Mouse (Mus musculus): Measurements from ENCODE around the gene Arhgdia. TPM values are rescaled to one million over a fixed set of nuclear protein-coding genes. Genes with fewer than 3 reads are reported as not detected.

Gene Arhgdia
- total RNA-seq, 2 experiments from 2014 or later: 281 to 286 TPM

DNA sequence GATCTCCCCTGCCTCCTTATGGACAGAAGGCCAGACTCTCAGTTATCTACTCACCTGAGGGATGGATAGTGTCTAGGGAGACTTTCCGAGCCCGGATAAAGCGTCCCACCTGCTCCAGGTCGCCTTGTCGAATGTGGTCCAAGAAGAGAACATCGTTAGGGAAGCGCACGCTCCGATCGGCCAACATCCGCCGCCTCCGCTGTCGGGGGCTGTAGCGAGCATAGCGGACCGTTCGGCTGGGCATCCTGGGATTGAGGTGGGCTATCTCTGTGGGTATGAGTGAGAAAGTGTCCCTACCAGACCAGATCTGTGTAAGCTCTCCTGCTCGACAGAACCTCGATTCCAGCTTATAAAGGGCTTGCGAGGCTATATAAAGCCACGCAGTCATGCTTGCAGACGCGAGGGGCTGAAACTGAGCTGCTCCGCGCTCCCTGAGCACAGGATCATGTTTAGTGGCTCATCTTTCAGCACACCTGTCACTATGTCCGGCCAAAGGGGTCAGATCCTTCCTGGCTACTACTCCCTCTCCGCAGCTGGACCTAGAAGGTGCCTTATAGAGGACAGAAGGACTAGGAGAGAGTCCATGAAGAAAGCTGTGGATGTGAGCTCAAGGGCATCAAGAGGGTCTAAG lies 30.5 kb downstream of the Arhgdia start, which contains the start of gene Ppp1r27:
TSS of gene Ppp1r27 (minus strand) at position 323 of the 631 bp plus-strand sequence.
- DNase-seq: no peak

DNA sequence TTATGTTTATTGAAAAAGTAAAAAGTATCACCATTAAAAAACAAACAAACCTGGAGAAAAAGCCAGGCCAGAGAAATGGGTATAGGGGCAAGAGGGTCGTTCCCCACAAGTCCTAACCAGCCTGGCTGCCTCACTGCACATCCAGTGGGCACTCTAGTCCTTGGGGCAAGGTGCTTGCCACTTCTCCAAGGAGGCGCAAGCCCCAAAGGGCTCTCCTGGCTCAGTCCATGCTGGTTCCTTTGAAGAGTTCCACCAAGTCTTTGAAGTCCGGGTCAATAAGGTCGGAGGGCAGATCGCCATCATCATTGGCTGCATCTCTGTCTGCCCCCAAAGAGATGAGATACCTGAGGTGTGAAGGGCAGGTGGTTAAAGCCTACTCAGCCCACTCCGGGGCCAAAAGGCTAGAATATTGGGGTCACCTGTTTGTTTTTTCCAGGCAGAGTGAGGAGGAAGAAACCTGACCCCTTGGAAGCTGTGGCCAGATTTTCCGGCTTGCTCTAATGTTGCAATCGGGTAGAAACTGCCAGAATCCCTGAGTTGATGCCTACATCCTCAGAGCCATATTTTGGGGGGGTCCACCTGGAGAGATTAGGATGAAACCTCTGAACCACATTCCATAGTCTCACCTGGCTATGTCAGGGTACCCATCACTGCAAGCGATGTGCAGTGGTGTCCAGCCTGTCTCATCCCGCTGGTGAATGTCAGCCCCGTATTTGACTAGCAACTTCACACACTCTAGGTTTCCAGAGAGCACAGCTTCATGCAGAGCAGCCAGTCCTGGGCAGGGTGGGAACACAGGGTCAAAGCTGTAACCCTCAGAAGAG lies 31.2 kb downstream of the Arhgdia start:
- DNase-seq: no peak

DNA sequence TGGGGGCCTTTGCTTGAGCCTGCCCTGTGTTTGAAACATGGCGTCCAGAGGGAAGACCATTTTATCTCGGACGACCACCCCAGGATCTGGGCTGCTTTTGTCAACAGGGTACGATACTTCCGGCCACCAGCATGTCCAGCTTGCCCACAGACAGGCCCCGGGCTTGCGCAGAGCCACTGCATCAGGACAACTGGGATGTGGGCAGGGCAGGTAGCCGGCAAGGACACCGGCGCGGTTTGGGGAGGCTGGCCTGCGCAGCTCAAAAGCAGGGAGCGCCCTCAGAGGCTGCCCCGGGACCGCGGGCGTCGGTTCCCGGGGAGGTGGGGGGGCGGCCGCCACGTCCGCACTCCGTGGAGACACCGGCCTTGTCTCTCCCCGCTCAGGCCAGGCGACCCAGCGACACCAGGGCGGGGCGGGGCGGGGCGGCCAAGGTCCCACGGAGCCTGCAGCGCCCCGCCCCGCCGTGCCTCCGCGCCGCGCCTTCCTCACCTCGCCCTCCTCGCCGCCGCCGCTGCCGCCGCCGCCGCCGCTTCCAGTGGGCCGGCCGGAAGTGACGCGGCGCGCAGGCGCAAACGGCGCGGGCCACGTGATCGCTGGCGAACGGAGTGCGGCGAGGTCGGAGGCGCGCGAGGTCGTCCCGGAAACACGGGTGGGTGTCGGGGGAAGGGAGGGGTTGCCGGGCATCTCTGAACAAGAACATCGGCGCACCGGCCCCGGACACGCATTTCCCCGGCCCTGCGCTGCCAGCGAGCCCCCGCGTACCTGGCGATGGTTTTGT lies 32.1 kb downstream of the Arhgdia start, which contains the start of gene Mcrip1:
TSS of gene Mcrip1 (minus strand) at position 560 of the 778 bp plus-strand sequence.
- DNase-seq: peak; percentile 97

DNA sequence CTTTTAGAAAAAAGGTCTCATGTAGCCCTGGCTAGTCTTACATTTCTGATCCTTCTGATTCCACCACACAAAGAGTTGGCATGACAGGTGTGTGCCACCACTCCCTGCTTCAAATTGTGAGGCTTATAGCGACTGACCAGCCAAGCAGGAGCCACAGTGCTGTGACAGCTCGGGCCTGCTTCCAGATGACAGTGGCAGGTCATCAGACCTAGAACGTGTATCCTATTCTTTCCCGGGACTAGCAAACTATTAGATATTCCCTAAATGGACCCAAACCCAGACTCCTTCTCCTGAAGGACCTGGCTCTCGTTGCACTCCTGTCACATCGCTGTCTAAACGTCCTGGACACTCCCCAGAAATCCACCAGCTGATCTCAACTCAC lies 32.6 kb downstream of the Arhgdia start:
- DNase-seq: no peak

DNA sequence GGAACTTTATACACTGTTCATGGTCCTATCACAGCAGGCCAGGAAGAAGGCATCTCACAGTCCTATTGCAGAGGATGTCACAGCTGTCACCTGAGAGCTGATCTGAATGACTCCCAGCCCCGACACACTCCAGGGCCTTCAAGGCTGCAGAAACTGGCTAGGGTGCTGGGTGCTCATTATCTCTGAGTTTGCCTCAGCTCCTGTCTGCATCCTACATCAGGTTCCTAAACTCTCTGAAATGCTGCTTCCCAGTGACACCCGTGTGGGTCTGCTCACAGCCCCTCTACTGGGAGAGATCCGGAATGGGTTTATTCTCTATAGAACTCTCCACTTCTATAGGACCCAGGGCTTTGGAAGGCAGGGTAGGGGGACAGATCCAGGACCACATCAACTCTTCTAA lies 33.2 kb downstream of the Arhgdia start:
- no peak for DNase-seq

DNA sequence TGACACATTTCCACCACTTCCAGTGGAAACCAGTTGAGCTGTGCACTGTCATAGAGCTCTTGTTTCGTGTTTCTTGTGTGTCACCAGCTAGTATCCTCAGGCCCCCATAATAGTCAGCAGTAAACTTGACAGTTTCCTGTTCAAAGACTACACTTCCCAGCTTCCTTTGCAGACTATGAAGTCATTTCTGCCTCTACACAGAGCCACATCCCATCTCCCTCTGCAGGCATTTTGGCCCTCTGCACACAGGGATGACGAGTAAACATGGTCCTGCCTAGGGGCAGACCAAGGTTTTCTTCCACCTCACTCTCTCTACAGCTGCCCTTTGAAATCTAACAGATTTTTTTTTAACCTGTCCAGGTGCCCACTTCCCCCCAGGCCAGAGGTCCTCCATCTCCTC lies 34.0 kb downstream of the Arhgdia start:
- no peak for DNase-seq

DNA sequence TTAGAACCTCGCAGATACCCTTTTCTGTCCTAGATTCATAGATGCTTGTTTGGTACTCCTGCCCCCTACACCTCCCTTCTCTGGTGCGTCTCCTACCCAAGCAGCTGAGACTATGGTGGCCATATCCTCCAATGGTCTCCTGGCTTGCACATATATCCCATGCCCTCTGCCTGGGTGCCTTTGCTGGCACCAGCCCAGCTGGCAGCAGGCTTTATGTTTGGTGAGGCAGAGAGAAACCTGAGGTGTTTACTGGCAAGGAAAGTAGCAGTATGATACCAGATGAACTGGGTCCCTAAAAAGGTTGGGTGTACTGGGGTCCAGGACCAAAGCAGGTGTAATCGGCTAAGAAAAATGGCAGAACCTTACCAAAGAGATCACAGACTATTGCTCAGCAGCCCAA lies 35.5 kb downstream of the Arhgdia start:
- DNase-seq: no peak

DNA sequence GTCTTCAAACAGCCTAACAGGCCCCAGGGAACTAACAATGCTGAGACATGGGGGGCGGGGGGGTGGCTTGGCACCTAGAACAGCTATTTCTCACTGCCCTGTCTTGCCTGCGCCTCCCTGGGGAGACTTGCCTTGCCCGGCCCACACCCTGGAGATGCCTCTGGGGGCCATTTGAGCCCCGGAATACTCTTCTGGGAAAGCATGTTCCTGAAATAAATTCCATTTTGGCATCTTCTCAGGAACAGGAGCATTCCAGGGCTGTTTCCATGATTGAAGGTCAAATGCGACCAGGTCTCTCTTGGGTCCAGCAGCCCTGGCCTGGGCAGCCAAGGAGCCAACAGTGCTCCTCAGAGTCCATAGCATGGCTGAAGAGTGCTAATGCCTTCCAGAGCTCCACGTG lies 39.0 kb downstream of the Arhgdia start:
- DNase-seq: peak; percentile 70

DNA sequence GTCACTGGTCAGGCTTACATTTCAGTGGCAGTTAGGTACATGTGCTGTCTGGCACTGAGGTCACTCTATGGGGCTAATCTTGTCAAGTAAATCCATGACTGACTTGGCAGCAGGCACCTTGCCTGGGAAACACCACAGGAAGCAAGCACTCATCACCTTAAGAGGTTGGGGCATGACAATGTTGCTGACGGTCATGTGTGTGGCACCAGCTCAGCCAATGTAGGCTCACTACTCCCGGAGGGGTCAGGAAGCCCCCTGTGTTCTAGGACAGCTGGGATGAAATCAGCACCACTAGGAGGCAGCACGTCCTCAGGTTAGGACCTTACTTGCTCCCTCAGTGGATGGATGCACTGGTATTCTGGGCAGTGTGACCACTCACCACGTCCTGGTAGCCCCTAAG lies 39.5 kb downstream of the Arhgdia start:
- DNase-seq: no peak

DNA sequence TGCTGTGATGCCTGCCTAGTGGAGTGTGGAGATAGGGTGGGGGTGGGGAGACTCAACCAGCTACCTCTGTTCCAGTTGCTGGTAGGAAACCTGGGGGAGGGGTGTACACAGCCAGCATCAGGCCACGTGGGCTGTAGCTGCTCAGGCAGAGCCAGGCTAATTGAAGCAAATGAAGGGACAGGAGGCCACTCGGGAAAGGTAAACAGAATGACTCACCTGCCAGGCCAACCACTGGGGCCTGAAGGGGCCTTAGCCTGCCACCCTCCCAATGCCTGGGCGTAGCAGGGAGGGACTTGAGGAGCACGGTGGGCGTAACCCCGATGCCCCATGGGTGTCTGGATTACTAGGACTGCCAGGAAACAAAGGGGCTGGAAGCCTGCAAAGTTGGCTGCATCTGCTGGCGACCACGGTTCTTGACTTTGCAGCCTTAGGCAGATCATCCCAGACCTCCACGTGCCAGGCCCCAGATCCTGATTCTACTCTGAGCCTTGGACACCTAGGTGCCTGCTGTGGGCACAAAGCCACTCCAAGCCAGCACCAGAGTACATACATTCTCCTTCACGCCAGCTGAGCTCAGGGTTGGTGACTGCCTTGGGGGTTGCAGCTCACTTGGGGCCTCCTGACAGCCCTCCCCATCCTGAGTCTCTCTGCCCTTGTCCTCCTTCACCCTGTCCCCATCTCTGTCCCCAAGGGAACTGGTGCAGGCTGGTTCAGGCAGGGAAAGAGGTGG lies 42.0 kb downstream of the Arhgdia start:
- no peak for DNase-seq

DNA sequence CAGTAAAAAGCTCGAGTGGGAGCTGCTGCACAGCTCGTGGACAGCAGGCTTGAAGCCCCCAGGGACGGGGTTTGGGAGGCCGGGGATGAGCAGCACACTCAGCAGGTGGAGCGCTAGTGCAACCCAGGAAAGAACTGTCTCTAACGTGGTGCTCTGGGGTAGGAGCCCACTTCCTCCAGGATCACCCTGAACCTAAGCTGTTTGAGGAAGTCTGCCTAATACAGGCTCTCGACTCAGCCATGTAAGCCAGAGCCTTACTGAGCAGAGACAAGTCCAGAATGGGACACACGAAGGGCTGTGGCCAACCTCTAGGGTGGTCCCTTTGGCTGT lies 42.5 kb downstream of the Arhgdia start:
- no peak for DNase-seq

DNA sequence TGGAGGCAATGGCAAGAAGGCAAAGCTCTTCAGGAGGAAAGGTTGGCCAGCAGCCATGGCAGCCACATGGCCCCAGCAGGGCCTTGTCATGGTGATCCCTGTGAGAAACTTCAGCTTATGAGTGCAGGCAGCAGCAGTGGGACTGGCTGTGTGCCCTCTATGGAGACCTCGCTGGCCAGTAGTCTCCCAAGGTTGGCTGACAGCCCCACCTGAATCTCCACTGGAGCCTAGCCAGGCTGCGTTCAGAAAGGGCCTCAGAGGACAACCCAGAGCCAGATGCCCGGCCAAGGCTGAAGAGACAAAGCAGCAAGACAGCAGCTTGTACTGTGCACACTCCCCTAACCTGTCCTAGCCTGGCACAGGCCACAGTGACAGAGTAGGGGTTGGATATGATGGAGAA lies 42.9 kb downstream of the Arhgdia start:
- DNase-seq: peak; percentile 83

DNA sequence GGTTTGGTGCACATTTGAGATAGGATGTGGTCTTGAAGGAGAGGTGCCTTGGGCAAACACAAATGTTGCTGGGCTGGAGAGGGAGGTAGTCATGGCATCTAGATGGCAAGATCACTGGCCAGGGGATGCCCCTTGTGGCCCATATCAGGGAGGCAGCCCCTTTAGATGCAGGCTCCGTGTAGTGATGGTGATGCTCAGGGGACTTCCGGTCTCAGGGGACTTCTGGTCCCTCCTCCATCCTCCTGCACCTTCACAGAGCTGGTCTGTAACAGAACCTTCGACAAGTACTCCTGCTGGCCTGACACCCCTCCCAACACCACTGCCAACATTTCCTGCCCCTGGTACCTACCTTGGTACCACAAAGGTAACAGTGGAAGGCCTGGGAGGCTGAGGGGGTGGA lies 45.6 kb downstream of the Arhgdia start:
- DNase-seq: no peak

DNA sequence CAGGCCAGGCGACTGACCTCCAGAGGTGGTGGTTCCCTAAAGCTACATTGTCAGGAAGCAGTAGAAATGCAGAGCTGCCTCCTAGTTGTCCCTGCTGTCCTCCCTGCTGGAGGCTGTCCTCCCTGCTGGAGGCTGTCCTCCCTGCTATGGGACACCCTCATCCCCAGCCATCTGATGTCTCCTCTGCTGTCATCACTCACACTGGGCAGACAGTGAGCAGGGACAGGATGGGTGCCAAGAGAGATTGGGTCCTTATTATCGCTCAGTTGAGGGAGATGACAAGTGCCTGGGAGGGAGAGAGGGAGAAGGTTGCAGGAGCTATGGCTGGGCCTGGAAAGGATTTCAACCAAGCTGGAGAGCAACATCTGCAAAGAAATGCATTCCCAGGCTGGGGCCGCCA lies 46.3 kb downstream of the Arhgdia start:
- DNase-seq: no peak

DNA sequence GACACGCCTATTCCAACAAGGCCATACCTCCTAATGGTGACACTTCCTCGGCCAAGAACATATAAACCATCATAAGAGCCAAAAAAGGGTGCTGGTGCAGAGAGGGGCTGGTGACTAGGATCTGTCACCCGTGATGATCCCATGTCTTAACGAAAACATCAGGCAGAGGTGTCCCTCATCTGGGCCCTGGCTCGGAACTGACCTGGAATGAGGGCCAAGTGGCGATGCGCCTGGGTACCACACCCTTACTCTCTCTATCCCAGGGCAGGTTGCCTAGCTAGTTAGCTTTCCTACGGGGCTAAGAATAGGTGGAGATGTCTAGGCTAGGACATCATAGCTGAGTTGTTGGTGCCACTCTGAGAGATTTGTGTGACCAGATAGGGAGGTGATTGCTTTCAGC lies 47.3 kb downstream of the Arhgdia start:
- no peak for DNase-seq

DNA sequence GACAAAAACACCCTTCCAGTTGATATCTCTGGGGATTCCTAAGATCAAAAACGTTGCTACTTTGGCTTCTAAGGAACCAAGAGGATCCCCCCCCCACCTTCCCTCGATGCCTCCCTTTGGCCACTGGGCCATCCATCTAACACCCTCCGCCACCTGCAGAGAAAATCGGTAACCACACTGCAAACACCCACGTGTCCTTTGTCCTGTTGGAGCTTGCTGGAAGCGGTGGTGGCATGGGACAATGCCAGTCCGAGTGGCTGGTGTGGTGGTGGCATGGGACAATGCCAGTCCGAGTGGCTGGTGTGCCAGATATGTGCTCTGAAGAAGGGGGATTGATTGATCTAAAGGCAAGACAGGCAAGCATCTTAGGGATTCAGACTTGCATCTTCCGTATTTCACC lies 49.8 kb downstream of the Arhgdia start:
- no peak for DNase-seq

DNA sequence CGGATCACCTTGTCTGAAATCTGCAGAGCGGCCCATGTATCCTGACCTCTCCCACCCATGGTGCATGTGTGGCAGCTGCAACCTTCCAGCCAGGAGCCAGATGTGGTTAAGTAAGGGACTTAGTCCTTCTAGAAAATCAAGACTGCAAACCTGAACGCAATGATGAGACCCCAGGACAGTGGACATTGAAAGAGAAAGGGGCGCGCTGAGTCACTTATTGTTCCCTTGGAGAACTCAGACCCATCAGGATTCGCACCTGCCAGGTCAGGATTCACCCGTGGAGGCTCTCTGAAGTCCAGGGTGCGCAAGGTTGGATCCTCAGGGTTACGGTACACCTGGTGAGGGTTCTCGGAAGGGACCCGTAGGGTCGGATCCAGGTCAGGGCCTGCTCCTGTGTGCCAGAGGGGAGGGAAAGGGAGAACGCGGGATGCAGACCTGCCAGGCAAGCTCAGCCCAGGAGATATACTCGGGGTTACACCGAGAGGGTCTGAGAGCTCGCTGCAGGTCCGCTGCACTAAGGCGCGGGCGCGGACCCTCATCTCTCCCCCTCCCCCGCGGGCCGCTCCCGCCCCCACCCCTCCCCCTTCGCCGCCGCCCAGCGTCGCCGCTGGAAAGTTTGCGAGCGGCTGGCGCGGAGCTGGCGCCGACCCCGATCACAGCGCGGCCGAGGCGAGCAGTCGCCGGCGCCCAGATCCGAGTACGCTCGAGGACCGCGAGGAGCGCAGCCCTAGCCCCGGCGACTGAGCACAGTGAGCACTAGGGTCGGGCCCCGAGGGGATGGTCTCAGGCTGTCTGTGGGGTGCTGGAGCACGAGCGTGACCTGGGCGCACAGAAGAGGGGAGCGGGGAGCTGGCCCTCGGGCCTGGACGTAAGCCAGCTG lies 51.1 kb downstream of the Arhgdia start, which contains the start of gene Gcgr:
TSS of gene Gcgr (plus strand) at position 615 of the 880 bp plus-strand sequence.
- DNase-seq: no peak

DNA sequence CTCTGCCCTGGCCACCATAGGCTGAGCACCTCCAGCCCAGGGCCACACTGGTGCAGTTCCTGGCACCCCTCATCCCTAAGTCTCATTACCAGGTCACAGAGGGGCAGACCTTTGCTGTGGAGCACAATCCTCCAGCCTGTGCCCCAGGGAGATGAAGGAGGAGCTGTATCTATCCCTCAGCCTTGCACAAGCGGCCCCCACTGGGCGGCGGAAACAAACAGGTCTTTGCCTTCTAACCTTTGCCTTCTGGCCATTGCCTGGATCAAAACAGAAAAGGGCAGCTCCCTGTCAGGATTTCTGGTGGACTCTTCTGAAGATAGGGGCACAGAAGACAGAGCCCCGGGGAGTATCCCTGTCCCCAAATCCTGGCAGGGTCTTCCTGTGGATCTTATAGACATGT lies 52.5 kb downstream of the Arhgdia start:
- no peak for DNase-seq
